Mouse (Mus musculus) common myeloid progenitor, adult 5-6 weeks (primary cell): ENCODE results near the gene Ror1. TPM values are rescaled to one million over a fixed set of nuclear protein-coding genes. Genes with fewer than 3 reads are reported as not detected.

Source experiments
- ATAC-seq: replicated peaks from 2 replicates; pipeline ENCODE4 v1.8.0; 2016; ENCODE audit warnings: low read depth, mild to moderate bottlenecking, moderate TSS enrichment, inconsistent platforms; ENCODE audit not compliant: poor library complexity, severe bottlenecking
- total RNA-seq: library from RNA; stranded (forward); fragments of 200-1000, 187-1606 nt; gene quantifications from 2 replicates; pipeline ENCODE4 v1.2.3, GENCODE M21; 2017

Gene Ror1
- total RNA-seq, 1 experiment from 2014 or later: under 0.01 TPM

- ATAC-seq: no peak
Observed at GRCm38 (mm10) chr4:100108551-100108950, 13.0 kb downstream of the Ror1 start.

- ATAC-seq: no peak
Observed at GRCm38 (mm10) chr4:100114148-100114547, 18.6 kb downstream of the Ror1 start.

GRCm38 (mm10) chr4:100116366-100116765 lies 20.8 kb downstream of the Ror1 start:
- ATAC-seq: no peak

- ATAC-seq: no peak
Observed at GRCm38 (mm10) chr4:100118676-100119075, 23.1 kb downstream of the Ror1 start.

- ATAC-seq: no peak
Observed at GRCm38 (mm10) chr4:100119431-100119830, 23.8 kb downstream of the Ror1 start.

- ATAC-seq: no peak
Observed at GRCm38 (mm10) chr4:100120547-100120946, 25.0 kb downstream of the Ror1 start.

GRCm38 (mm10) chr4:100122436-100122835 lies 26.8 kb downstream of the Ror1 start:
- no peak for ATAC-seq

GRCm38 (mm10) chr4:100123519-100123918 lies 27.9 kb downstream of the Ror1 start:
- no peak for ATAC-seq

GRCm38 (mm10) chr4:100124056-100124455 lies 28.5 kb downstream of the Ror1 start:
- no peak for ATAC-seq

GRCm38 (mm10) chr4:100124935-100125334 lies 29.3 kb downstream of the Ror1 start:
- no peak for ATAC-seq

- ATAC-seq: no peak
Observed at GRCm38 (mm10) chr4:100126531-100127310, 31.1 kb downstream of the Ror1 start.

GRCm38 (mm10) chr4:100128026-100128922 lies 32.7 kb downstream of the Ror1 start:
- no peak for ATAC-seq

GRCm38 (mm10) chr4:100129201-100129600 lies 33.6 kb downstream of the Ror1 start:
- ATAC-seq: no peak

GRCm38 (mm10) chr4:100130771-100131475 lies 35.3 kb downstream of the Ror1 start:
- ATAC-seq: no peak

GRCm38 (mm10) chr4:100131488-100131887 lies 35.9 kb downstream of the Ror1 start:
- ATAC-seq: no peak

GRCm38 (mm10) chr4:100132261-100132660 lies 36.7 kb downstream of the Ror1 start:
- ATAC-seq: no peak

- ATAC-seq: no peak
Observed at GRCm38 (mm10) chr4:100136046-100136445, 40.5 kb downstream of the Ror1 start.

GRCm38 (mm10) chr4:100137102-100137835 lies 41.7 kb downstream of the Ror1 start:
- no peak for ATAC-seq

GRCm38 (mm10) chr4:100141626-100142025 lies 46.0 kb downstream of the Ror1 start:
- ATAC-seq: no peak

GRCm38 (mm10) chr4:100144744-100145143 lies 49.2 kb downstream of the Ror1 start:
- no peak for ATAC-seq
